Mouse (Mus musculus): ENCODE measurements at regions not wholly inside any gene's neighbourhood (a gene's known extent, or its start where the extent isn't known, plus 50 kb on each side); places are given as distances from the start of the nearest gene placed in this dataset.

GRCm38 (mm10) chr12:74414738-74415137 is 98.5 kb upstream of the Gm11042 start:
- TF ChIP-seq GATA1 (IDR thresholded peaks at IDR 0.05; ENCODE audit: borderline replicate concordance, low read length), result no peak
- no peak for TF ChIP-seq FLI1 (IDR thresholded peaks at IDR 0.05; ENCODE audit: low read length)
